Mouse (Mus musculus) forebrain, embryonic 16.5 days (tissue): ENCODE measurements at regions not wholly inside any gene's neighbourhood (a gene's known extent, or its start where the extent isn't known, plus 50 kb on each side); places are given as distances from the start of the nearest gene placed in this dataset.

Source experiments
- ATAC-seq: fragments of 200-750 bp; cut with Nextera tagmentation; 2 replicates; pipeline ENCODE4 v1.8.0; 2017; ENCODE audit warnings: mild to moderate bottlenecking, moderate library complexity
- H3K27ac ChIP-seq: fragments of 300-500 bp; sonication (generic); 2 replicates; pipeline ENCODE4 v1.5.1; 2014; ENCODE audit warnings: low read length, control low read depth
- H3K27me3 ChIP-seq: fragments of 300-500 bp; sonication (generic); replicated peaks from 2 replicates; pipeline ENCODE4 v1.6.1; 2014; ENCODE audit warnings: low read length; ENCODE audit not compliant: control insufficient read depth, insufficient read depth
- H3K36me3 ChIP-seq: fragments of 300-500 bp; sonication (generic); 2 replicates; pipeline ENCODE4 v1.6.1; 2014; ENCODE audit not compliant: control insufficient read depth, insufficient read depth
- H3K4me1 ChIP-seq: fragments of 300-500 bp; sonication (generic); replicated peaks from 2 replicates; pipeline ENCODE4 v1.6.1; 2014; ENCODE audit warnings: low read length; ENCODE audit not compliant: control insufficient read depth, insufficient read depth
- H3K4me2 ChIP-seq: fragments of 300-500 bp; sonication (generic); 2 replicates; pipeline ENCODE4 v1.6.1; 2014; ENCODE audit warnings: mild to moderate bottlenecking, low read length, control low read depth
- H3K4me3 ChIP-seq: fragments of 300-500 bp; sonication (generic); replicated peaks from 2 replicates; pipeline ENCODE4 v1.5.1; 2014; ENCODE audit warnings: mild to moderate bottlenecking, low read length, control low read depth
- H3K9ac ChIP-seq: fragments of 300-500 bp; sonication (generic); replicated peaks from 2 replicates; pipeline ENCODE4 v1.6.1; 2014; ENCODE audit warnings: low read depth, low read length, control low read depth
- H3K9me3 ChIP-seq: fragments of 300-500 bp; sonication (generic); 2 replicates; pipeline ENCODE4 v1.6.1; 2016; ENCODE audit warnings: low read length; ENCODE audit not compliant: control insufficient read depth
- WGBS: fragments of 180-500 bp; shearing (Covaris S2); extraction: QIAGEN DNeasy Blood & Tissue Kit; methylation state at CpG from one replicate; pipeline ENCODE4 v1.1.7; 2014; 5-methylcytosine and 5-hydroxymethylcytosine counted together

GRCm38 (mm10) chr10:68875641-68876040, 152.2 kb downstream of the Tmem26 start:
- ATAC-seq, result no peak
- H3K36me3 ChIP-seq, result no peaks in the 10 kb centered on the region
- H3K9me3 ChIP-seq, result no peaks in the 10 kb centered on the region
- H3K4me3 ChIP-seq, result no peak overlapping the region
- no peak overlapping the region for H3K27ac ChIP-seq
- no peak overlapping the region for H3K4me2 ChIP-seq
- no peaks in the 10 kb centered on the region for H3K27me3 ChIP-seq
- 94% methylated on average over 5 of the region's 5 CpGs for WGBS
- no peaks in the 10 kb centered on the region for H3K4me1 ChIP-seq
- H3K9ac ChIP-seq, result no peak overlapping the region

GRCm38 (mm10) chr10:68893100-68893841, 169.8 kb downstream of the Tmem26 start:
- no peak for ATAC-seq
- Histone ChIP-seq H3K9ac (no peak overlapping the region), H3K4me2 (no peak overlapping the region)

GRCm38 (mm10) chr10:68894121-68894520, 170.7 kb downstream of the Tmem26 start:
- H3K4me1 ChIP-seq, result 0 out of 2 replicates have a peak, but pooled peaks cover 2% of the 10 kb centered on the region
- no peaks in the 10 kb centered on the region for H3K36me3 ChIP-seq
- H3K9me3 ChIP-seq, result no peaks in the 10 kb centered on the region
- H3K27ac ChIP-seq, result no peak overlapping the region
- no peak overlapping the region for H3K4me3 ChIP-seq
- ATAC-seq, result no peak
- H3K4me2 ChIP-seq, result no peak overlapping the region
- WGBS, result 89% methylated on average over 6 of the region's 6 CpGs
- no peak overlapping the region for H3K9ac ChIP-seq
- no peaks in the 10 kb centered on the region for H3K27me3 ChIP-seq

More at GRCm38 (mm10) chr10:68893100-68893841, 169.8 kb downstream of the Tmem26 start:
- Histone ChIP-seq H3K4me1 (0 out of 2 replicates have a peak, but pooled peaks cover 2% of the 10 kb centered on the region), H3K36me3 (no peaks in the 10 kb centered on the region), H3K4me3 (no peak overlapping the region), H3K27ac (no peak overlapping the region), H3K27me3 (no peaks in the 10 kb centered on the region), H3K9me3 (no peaks in the 10 kb centered on the region)
- WGBS, result 59% methylated on average over 8 of the region's 8 CpGs

GRCm38 (mm10) chr10:68897524-68897923, 174.1 kb downstream of the Tmem26 start:
- H3K4me1 ChIP-seq, result 0 out of 2 replicates have a peak, but pooled peaks cover 2% of the 10 kb centered on the region
- H3K9me3 ChIP-seq, result no peaks in the 10 kb centered on the region
- H3K4me2 ChIP-seq, result no peak overlapping the region
- no peaks in the 10 kb centered on the region for H3K27me3 ChIP-seq
- ATAC-seq, result no peak
- H3K9ac ChIP-seq, result no peak overlapping the region
- H3K36me3 ChIP-seq, result no peaks in the 10 kb centered on the region
- no peak overlapping the region for H3K4me3 ChIP-seq
- 44% methylated on average over 3 of the region's 3 CpGs for WGBS
- no peak overlapping the region for H3K27ac ChIP-seq

GRCm38 (mm10) chr10:68901168-68901567, 177.7 kb downstream of the Tmem26 start:
- WGBS, result 77% methylated on average over 4 of the region's 4 CpGs
- no peak overlapping the region for H3K4me2 ChIP-seq
- H3K4me1 ChIP-seq, result no peaks in the 10 kb centered on the region
- H3K36me3 ChIP-seq, result no peaks in the 10 kb centered on the region
- H3K27ac ChIP-seq, result no peak overlapping the region
- no peak for ATAC-seq
- H3K4me3 ChIP-seq, result no peak overlapping the region
- no peaks in the 10 kb centered on the region for H3K9me3 ChIP-seq
- H3K27me3 ChIP-seq, result no peaks in the 10 kb centered on the region
- H3K9ac ChIP-seq, result no peak overlapping the region

- no peaks in the 10 kb centered on the region for H3K9me3 ChIP-seq
- WGBS, result 23% methylated on average over 3 of the region's 3 CpGs
- H3K9ac ChIP-seq, result no peak overlapping the region
- H3K4me3 ChIP-seq, result no peak overlapping the region
- no peaks in the 10 kb centered on the region for H3K4me1 ChIP-seq
- H3K4me2 ChIP-seq, result no peak overlapping the region
- no peak for ATAC-seq
- H3K36me3 ChIP-seq, result no peaks in the 10 kb centered on the region
- no peak overlapping the region for H3K27ac ChIP-seq
- H3K27me3 ChIP-seq, result no peaks in the 10 kb centered on the region
Measured at GRCm38 (mm10) chr10:68902670-68903069, 179.2 kb downstream of the Tmem26 start.

- Histone ChIP-seq H3K4me2 (no peak overlapping the region), H3K4me3 (no peak overlapping the region), H3K27me3 (no peaks in the 10 kb centered on the region), H3K9ac (no peak overlapping the region), H3K9me3 (no peaks in the 10 kb centered on the region), H3K36me3 (no peaks in the 10 kb centered on the region), H3K4me1 (peaks cover 8% of the 10 kb centered on the region), H3K27ac (no peak overlapping the region)
- ATAC-seq, result no peak
- WGBS, result 93% methylated on average over 10 of the region's 10 CpGs
Measured at GRCm38 (mm10) chr10:68904337-68904736, 180.9 kb downstream of the Tmem26 start.

- peaks cover 8% of the 10 kb centered on the region for H3K4me1 ChIP-seq
- H3K9ac ChIP-seq, result no peak overlapping the region
- 20% methylated on average over 5 of the region's 5 CpGs for WGBS
- no peak overlapping the region for H3K27ac ChIP-seq
- no peak overlapping the region for H3K4me2 ChIP-seq
- H3K36me3 ChIP-seq, result no peaks in the 10 kb centered on the region
- H3K4me3 ChIP-seq, result no peak overlapping the region
- no peaks in the 10 kb centered on the region for H3K27me3 ChIP-seq
- ATAC-seq, result peak; percentile 62
- H3K9me3 ChIP-seq, result no peaks in the 10 kb centered on the region
Measured at GRCm38 (mm10) chr10:68908236-68908635, 184.8 kb downstream of the Tmem26 start.

- WGBS, result 19% methylated on average over 10 of the region's 10 CpGs
- Histone ChIP-seq H3K27ac (peak overlapping the region; percentile 58), H3K4me2 (peak overlapping the region; percentile 47), H3K4me1 (peaks cover 8% of the 10 kb centered on the region), H3K36me3 (no peaks in the 10 kb centered on the region), H3K27me3 (no peaks in the 10 kb centered on the region), H3K4me3 (peak overlapping the region; percentile 19), H3K9ac (peak overlapping the region; percentile 39; the same call in 1 of the 2 replicates), H3K9me3 (no peaks in the 10 kb centered on the region)
- ATAC-seq, result peak; percentile 76
Measured at GRCm38 (mm10) chr10:68909018-68909417, 185.6 kb downstream of the Tmem26 start.
